Mouse (Mus musculus): ENCODE measurements around the gene Olfr374.
"Not testable (repeated sequence)": the region's sequence is repeated elsewhere in the genome, so short reads cannot be mapped to it uniquely, and the experiment has no call there.

Gene Olfr374

DNA sequence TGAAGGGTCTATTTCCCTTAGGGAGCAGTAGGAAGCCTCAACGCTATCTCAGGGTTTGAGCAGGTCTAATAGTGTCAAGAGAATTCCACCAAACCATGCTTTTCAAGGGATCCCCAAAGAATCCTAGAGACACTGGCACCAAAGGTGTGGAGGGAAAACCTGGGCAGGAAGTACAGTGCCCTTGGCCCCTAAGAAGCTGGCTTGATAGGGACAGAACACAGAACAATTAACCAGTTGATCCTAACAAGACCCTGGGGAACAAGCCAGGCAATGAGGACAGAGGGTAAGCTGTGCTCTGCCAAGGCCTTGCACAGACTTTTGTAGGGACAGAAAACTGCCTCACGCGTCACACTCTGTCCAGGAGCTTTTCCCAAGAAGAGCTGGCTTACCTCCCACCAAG lies at the start of gene Olfr374:
Gene Olfr374, plus strand, starts transcription at position 301 of the 400 bp plus-strand sequence.
- in situ Hi-C loops (cut with MboI, MseI), result no loop called here

DNA sequence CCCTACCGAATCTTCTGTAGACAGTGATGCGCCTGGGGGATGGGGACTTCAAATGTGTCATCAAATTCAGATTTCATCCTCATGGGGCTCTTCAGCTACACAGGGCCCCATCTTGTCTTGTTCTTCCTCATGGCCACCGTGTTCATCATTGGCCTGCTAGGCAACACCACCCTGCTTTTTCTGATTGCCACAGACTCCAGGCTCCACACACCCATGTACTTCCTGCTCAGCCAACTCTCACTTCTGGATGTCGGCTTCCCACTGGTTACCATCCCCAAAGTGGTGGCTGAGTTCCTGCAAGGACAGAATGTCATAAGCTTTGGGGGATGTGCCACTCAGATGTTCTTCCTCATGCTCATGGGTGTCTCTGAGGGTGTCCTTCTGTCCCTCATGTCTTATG lies 49.2 kb upstream of the Olfr374 start:
- in situ Hi-C loops (cut with MboI, MseI), result not testable (repeated sequence)

DNA sequence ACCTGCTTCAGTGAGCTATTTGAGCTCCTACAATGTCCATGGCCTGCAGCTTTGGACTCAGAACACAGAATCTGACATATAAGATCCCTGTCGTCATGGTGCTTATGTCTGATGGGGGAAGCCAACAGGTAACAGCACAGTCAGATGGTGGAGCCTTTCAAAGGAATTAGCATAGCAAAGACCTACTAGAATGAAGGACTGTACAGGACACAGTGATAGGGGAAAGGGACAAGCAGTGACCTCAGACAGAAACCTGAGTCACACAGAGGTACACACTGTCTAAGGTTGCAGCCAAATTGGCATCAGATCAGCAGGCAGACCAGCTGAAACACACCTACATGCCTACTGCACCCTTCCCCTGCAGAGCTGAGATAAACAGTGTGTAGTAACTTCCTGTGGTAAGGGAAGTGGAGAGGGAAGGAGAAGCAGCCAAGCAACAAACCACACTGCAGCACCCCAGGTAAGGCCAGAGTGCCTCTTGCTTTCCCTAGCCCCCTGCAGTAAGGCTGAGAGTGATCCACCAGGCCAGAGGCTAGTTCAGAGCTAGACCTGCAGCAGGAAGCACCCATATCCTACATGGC lies 39.9 kb upstream of the Olfr374 start:
- in situ Hi-C loops (cut with MboI, MseI), result loop anchor here (5.0 kb wide), 1 partner anchor 50 kb away; no protein-coding TSS in a partner anchor

DNA sequence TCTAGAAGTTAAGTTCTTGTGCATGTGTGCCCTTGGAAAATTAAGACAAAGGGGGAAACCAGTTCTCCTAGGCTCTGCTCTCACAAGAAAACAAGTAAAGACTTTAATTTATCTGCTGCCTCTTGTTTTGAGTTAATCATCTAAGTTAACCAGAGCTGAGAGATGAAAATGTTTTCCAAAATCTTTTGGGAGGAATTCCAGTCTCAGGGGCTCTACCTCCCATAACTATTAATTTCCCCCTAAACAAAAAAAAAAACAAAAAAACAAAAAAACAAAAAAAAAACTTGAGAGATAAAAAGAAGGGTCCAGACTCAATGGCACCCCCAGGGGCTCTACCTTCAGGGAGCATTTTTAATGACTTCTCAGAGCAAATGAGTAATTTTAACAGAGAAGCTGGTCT lies 24.0 kb upstream of the Olfr374 start, which contains the start of gene Olfr373:
Gene Olfr373, plus strand, starts transcription at position 301 of the 400 bp plus-strand sequence.
- in situ Hi-C loops (cut with MboI, MseI), result not testable (repeated sequence)

DNA sequence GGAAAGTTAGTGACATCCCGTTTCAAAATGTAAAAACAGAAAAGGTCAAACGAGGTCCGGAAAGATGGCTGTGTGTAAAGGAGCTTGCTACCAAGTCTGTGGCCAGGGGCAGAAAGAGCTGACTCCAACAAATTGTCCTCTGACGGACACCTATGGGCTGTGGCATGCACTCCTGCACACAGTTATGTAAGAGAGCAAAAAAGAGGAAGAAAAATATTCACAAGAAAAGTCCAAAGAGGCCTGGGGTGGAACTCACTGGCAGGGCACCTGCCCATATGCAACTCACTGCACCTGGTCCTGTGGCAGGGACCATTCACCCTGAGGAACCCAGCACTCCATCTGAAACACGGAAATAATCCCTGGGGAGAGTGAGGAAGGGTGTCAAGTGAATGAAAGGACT lies 22.1 kb upstream of the Olfr374 start:
- in situ Hi-C loops (cut with MboI, MseI), result no loop called here

DNA sequence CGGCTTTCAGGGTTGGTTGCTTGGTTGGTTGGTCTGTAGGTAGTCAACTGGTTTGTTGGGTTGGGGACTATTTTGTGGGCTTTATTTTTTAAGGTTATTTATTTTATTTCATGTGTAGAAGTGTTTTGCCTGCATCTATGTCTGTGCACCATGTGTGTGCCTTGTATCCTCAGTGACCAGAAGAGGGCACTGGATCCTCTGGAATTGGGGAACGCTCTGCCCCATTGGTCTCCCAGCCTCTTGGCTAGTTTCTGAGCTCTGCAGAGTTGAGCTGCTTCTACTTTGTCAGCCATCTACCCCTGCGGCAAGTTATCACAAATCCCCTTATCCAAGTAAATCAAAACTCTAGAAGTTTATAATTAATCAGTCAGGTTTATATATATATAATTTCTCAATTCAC lies 19.2 kb upstream of the Olfr374 start:
- in situ Hi-C loops (cut with MboI, MseI), result not testable (repeated sequence)

DNA sequence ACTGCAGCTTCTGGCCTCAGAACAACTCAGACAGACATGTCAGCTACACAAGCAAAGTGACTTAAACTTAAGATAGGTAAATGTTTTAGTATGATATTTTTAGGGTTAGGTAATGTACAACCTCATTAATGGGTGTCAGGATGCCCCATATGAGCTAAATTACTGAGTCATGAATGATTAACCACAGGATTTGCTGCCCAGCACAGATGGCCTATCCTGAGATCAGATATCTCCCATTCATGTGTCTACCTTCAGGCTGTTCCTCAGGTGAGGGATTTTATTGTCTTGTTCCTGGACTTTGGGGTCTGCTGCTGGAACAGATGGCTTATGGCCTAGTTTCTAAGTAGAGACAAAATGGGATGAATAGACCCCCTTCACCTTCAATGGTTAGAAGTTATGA lies 10.1 kb upstream of the Olfr374 start:
- in situ Hi-C loops (cut with MboI, MseI), result not testable (repeated sequence)

DNA sequence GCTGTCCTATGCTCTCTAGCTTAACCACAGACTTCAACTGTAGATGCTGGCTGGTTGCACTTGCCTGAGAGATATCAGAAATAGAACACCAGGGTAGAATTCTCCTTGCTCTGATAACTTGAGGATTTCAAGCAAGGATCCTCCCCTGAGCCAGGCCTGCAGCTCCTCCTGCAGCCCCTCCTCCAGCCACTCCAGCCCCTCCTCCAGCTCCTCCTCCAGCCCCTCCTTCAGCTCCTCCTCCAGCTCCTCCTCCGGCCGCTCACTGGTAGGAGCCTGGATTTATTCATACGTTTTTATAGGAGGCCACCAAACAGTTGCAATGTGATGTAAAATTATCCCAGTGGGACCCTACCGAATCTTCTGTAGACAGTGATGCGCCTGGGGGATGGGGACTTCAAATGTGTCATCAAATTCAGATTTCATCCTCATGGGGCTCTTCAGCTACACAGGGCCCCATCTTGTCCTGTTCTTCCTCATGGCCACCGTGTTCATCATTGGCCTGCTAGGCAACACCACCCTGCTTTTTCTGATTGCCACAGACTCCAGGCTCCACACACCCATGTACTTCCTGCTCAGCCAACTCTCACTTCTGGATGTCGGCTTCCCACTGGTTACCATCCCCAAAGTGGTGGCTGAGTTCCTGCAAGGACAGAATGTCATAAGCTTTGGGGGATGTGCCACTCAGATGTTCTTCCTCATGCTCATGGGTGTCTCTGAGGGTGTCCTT lies 7.3 kb upstream of the Olfr374 start:
- in situ Hi-C loops (cut with MboI, MseI), result not testable (repeated sequence)

DNA sequence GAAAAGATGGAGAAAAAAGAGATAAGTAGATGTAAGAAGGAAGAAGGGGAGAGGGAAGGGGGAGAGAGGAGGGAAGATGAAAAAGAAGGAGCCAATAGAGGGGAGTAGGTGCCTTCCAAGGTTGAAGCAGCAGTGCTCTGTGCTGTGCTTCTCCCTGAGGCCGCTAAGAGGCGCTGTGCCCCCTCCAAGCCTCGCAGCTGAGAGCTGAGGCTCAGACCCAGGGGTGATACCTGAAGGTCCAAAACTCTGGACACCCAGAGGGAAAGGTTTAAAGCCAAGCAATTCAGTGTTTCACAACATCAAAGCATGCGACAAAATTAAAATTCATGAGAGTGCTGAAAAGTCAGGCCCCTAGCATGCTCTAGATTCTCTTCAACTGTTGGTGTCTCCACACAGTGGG lies 1.7 kb upstream of the Olfr374 start:
- in situ Hi-C loops (cut with MboI, MseI), result no loop called here

DNA sequence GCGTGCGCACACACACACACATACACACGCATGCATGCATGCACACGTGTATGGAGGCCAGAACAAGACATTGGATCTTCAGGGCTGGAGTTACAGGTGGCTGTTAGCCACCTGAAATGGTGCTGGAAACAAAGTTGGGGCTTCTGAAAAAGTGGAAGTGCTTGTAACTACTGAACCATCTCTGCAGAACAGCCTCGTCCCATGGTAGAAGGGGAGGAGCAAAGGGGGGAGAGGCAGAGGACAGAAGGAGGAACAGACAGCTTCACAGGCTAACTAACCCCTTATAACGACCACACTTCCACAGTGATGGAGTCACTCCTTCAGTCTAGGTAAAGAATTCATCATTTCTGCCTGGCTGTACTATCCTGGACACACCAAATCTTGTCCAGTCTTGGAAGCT lies 4.0 kb downstream of the Olfr374 start:
- in situ Hi-C loops (cut with MboI, MseI), result loop anchor here in 1 of 2 experiments (10.0 kb wide), 1 partner anchor 534 kb away; the partner anchor contains the start of gene Nwd1

DNA sequence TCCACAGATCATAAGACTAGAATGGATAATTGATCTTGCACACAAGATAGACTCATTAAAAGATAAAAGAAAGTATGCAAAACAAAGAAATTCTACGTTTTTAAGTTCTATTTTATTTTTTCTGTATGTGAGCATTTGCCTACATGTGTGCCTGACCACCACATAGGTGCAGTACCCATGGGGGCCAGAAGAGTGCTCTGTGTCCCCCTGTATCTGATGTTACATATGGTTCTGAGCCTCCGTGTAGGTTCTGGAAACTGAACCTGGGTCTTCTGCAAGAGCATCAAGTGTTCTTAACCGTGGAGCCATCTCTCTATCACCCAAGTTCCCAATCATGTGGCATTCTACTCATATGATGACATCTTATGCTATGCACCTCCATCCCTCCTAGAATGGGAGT lies 5.6 kb downstream of the Olfr374 start:
- in situ Hi-C loops (cut with MboI, MseI), result loop anchor here in 1 of 2 experiments (10.0 kb wide), 1 partner anchor 532 kb away; the partner anchor contains the start of gene Nwd1

DNA sequence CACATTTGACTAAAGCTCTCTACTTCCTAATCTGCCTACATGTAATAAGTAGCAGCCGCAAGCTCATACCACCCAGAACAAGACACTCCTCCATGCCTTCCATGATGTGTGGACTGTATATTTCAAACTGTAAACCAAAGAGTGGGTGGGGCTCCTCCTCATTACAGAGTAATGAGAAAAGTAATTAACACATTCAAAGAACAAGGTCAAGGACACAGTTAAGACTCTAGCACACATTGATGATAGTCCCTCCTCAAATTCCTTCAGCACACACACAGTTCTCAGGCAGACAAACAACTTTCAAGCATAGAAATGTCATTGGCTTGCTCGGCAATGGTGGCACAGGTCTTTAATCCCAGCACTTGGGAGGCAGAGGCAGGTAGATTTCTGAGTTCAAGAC lies 8.4 kb downstream of the Olfr374 start:
- in situ Hi-C loops (cut with MboI, MseI), result loop anchor here in 1 of 2 experiments (10.0 kb wide), 1 partner anchor 530 kb away; the partner anchor contains the start of gene Nwd1

DNA sequence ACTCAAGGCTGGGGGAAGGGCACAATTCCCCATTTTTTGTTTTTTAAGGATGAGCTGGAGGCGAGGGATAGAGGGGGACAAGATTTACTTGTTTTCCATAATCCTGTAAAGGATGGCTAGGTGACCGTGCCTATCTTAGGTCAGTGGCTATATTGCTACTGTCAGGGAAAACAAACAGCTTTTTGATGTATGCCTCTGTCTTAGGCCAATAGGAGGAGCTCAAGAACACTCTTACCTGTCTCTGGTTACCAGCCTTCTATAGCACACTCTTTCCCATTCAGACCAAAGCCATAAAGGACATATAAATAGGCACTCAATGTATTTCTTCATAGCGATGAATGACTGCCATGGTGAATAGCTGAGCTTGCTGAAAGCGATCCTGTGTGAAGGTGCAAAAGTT lies 11.8 kb downstream of the Olfr374 start:
- in situ Hi-C loops (cut with MboI, MseI), result loop anchor here in 1 of 2 experiments (10.0 kb wide), 1 partner anchor 526 kb away; the partner anchor contains the start of gene Nwd1

DNA sequence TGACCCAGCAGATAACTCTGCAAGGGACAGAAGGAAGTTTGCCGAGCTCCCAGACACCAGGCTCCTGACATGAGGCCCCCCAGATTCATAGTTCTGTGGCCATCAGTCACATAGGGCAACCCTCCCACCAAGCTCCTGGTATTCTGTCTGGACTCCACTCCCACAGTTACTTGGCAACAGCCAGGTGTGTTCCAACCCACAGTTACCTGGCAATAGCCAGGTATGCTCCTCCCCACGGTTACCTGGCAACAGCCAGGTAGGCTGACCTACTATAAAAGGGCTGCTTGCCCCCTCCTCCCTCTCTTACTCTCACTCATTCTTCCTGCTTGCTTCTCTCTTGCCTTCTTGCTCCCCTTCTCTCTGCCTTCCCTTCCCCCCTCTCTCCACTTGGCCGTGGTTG lies 14.6 kb downstream of the Olfr374 start:
- in situ Hi-C loops (cut with MboI, MseI), result not testable (repeated sequence)

DNA sequence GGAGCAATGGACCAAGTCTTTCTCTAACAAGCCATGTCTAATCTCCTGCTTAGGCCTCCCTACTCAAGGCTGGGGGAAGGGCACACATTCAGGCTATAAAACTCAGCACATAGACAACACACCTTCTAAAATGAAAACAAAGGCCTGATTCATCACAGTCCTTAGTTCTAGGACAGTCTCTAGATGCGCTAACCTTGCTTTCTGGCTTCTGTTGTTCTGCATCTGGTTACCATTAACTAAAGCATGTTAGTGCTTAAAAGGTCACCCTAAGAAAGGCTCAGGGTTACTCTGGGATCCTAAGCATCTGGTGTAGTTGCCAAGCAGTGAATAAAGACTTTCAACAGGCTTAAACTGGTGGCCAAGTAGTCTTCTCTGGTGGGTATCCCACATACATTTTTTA lies 15.2 kb downstream of the Olfr374 start:
- in situ Hi-C loops (cut with MboI, MseI), result no loop called here

DNA sequence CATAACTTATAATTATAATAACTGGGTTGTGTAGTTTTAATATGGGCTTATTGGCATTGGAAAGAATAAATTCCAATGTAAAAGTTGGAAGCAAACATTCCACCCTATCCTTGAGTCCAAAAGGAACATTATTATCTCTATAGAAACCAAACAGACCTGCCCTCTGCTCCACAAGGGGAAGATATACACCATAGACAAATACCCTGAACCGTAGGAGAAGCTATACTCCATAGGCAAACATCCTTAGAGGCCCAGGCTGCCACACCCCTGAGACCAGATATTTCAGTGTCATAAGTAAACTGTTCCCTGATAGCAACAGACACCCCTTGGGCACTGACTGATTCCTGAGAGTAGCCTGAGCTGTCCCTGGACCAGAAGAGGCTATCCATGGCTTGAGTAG lies 21.0 kb downstream of the Olfr374 start:
- in situ Hi-C loops (cut with MboI, MseI), result no loop called here

DNA sequence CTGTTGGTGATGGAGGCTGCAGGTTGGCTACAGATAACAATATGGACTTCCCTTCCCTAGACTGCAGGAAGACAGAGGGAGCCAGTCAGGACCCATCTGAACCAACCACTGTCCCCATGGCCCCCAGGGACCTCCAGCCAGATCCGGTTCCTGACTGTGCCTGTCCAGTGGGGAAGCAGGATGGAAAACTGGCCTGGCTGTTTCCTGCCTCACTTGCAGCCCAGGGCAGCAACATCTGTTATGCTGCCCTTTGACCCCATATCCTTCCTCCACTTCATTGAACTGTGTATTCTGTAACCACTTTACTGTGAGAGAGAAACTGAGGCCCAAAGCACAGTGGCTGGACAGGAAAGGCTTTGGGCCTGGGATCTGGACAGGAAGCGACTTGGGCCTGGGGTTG lies 24.4 kb downstream of the Olfr374 start:
- in situ Hi-C loops (cut with MboI, MseI), result no loop called here

DNA sequence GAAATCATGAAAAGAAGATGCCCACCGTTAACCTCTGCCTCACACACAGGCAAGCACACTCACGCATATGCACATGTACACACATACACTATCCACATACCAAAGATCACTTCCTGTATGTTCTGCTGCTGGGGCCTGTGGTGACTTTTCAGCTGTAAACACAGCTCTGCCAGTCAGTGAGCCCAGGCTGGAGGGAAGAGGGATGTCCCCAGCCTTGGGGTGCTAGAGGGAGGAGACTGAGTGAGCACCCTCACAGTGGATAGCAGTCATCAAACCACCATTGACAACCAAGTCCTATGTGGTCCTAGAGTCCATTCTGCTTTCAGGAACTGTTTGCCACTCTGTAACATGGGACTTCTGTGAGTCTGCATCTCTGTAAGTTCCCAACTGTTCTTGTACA lies 25.1 kb downstream of the Olfr374 start:
- in situ Hi-C loops (cut with MboI, MseI), result no loop called here

DNA sequence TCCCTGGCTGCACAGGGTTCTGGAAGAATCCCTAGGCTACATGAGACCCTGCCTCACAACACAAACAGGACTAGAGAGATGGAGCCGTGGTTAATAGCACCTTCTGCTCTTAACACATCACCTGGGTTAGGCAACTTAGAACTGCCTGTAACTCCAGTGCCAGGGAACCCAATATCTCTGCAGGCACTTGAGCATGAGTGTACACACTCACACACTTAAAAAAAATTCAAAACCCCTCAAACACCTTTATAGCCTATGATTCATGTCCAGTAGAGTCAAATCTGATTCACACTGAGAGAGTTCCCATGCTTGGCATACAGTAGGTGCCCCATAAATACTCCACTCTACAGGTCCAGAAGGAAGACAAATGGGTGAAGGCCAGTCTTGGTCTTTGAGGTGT lies 25.6 kb downstream of the Olfr374 start:
- in situ Hi-C loops (cut with MboI, MseI), result no loop called here

DNA sequence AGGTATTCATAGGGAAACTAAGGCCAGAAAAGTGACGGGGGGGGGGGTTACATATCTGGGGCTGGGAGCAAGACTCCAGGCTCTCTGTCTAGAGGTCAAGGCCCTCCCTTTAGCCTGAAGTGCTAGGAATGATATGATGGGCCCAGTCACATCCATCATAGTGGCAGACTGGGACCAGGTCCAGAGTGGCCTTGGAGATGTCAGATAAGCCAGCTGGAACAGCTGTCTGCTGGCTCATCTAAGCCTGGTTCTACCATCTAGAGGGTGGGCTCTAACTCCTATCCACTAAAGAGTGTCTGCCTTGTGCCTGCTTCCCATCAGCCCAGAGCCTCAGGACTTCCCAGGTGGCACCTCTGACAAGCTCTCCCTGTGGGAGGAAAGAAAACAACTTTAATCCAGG lies 26.1 kb downstream of the Olfr374 start:
- in situ Hi-C loops (cut with MboI, MseI), result no loop called here

DNA sequence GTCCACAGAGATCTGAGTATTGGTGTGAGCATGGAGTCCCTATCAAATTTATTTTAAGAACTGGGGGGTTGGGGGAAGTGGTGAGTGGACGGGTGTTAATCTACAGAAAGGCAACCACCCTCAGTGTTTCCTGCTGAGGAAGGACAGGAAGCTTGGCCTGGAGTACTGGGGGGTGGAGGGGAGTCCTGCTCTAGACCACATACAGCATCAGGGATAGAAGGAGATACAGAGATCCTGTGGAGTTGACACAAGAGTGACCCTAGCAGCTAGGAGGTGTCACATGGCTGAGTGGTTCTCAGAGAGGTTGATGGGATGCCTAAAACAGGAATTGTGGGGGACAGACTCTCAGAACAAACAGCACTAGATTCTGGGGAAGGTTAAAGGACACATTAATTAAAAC lies 26.7 kb downstream of the Olfr374 start:
- in situ Hi-C loops (cut with MboI, MseI), result no loop called here

DNA sequence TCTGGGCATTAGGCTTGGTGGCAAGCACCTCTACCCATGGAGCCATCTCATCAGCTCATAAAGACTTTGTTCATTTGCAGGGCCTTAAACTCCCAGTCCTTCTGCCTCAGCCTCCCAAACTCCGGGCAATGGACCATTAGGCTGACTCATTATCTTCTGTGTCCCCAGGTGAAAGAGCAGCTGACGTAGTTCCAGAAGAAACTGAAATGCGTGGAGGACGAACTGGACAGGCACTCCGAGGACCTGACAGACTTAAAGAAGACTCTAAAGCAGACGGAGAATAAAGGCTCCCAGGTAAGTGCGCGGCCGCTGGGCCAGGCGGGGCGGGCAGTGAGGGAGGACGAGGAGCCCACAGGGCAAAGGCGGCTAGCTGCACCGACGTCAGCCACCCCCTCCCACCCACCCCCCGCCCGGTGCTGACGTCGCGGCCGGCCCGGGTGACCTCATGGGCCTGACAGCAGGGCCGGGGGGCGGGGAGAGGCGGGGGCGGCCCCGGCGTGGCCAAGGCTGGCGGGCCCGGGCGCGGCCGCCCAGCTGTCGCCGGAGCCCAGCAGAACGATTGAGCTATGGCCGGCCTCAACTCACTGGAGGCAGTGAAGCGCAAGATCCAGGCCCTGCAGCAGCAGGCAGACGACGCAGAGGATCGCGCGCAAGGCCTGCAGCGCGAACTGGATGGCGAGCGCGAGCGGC lies 28.1 kb downstream of the Olfr374 start, which contains the start of gene Tpm4:
Gene Tpm4, plus strand, starts transcription at position 220 of the 690 bp plus-strand sequence.
- in situ Hi-C loops (cut with MboI, MseI), result no loop called here

Data from T-helper 17 cell (primary cell).